Mouse (Mus musculus) myocyte (in vitro differentiated cells): ENCODE data around the gene Btnl2.

Experiments used
- MAX ChIP-seq: IDR thresholded peaks from one replicate; pipeline ENCODE4 v1.6.1; 2011; ENCODE audit warnings: low read depth, mild to moderate bottlenecking, control low read depth
- POLR2A ChIP-seq: IDR thresholded peaks from one replicate; pipeline ENCODE4 v1.6.1; 2011; ENCODE audit warnings: low read depth, mild to moderate bottlenecking, control low read depth, moderate library complexity; ENCODE audit not compliant: insufficient read length

DNA sequence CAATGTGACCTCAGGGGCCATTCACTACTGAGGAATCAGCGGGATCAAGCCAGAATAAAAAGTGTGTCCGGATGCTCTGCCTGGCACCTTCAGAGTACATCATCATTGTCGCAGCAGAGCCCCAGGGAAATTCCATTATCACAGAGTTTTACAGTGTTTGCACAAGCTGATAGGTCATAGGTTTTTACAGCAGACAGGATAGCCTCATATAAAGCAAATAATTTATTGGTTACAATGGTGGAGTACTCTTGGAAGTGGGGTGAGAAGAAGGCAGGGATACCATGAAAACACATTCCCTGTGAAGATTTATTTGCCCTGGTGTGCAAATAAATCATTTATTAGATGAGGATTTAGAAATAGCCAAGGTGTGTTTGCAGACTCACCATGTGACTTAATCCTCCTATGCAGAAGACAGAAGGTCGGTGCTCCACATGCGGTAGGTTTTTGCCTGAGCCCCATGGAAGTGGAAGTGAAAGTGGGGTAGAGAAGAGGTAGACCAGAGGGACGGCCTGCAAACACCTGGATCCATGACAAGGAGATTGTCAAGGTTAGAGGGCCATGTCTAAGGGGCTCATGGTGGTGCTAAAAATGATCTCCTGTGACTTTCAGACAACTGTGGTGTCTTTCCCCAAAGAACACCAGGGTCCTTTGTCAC, 18.6 kb downstream of the Btnl2 start:
- TF ChIP-seq POLR2A, result no peak
- no peak for TF ChIP-seq MAX
